Mouse (Mus musculus) megakaryocyte, embryonic 14.5 days (primary cell): ENCODE measurements around the gene Arhgap27.

Source experiments
- FLI1 ChIP-seq: IDR thresholded peaks from 2 replicates; pipeline ENCODE4 v1.6.1; 2012; ENCODE audit warnings: low read length, inconsistent platforms, mixed read lengths
- GATA1 ChIP-seq: IDR thresholded peaks from 3 replicates; pipeline ENCODE4 v1.6.1; 2012; ENCODE audit warnings: mixed read lengths, low read length, inconsistent platforms, borderline replicate concordance

- TF ChIP-seq GATA1 = no peak
- TF ChIP-seq FLI1 = no peak
Observed at GRCm38 (mm10) chr11:103285951-103286350, 77.5 kb downstream of the Arhgap27 start.
